Mouse (Mus musculus): ENCODE results near the gene Alg1.

Gene Alg1

DNA sequence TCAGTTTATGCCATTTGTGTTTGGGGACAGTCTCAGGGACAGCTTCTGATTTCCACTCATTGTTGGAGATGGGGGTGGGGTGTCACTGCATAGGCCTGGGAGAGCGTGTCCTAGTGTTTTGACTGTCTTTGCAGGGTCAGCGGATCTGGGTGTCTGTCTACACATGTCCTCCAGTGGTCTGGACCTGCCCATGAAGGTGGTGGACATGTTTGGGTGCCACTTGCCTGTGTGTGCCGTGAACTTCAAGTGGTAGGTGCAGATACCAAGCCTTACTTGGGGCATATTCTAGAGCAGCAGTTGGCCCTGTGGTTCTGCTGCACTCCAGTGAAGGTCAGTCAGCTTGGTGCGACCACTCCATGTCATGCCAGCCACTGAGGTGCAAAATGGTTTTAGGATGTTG, 8.9 kb downstream of the Alg1 start:
- no peak for ATAC-seq (ENCODE audit: low TSS enrichment)

DNA sequence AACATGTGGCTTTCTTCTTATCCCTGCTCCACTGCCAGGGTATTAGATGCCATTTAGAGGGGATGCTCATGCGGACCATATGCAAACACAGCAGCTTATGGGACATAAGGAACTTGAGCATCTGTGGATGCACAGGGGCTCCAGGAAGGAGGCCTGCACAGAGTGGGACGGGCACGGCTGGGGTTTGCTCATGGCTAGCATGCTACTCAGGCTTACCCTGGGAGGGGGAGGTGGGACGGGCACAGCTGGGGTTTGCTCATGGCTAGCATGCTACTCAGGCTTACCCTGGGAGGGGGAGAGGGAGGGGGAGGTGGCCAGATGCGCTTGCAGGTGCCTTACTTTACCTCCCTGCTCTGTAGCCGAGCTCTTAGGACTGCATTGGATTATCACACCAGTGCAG, 9.5 kb downstream of the Alg1 start:
- no peak for ATAC-seq (ENCODE audit: low TSS enrichment)

DNA sequence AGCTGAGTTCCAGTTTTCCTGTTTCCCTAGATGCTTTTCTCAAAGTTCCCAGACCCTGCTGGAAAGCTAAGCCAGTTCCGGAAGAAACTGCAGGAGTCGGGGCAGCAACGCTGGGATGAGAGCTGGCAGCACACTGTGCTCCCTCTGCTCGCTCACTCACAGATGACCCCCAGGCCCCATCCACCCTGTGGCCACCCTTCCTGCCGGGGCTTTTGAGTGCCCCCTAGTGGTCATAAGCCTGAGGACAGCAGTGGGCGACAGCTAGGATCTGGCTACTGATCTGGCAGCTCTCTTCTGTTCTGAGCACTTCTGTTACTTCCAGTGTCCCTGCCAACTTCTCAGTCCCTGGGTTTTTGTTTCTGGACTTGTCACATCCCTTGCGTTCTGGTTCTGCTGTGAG, 11.0 kb downstream of the Alg1 start:
- peak; percentile 75; the same call in 1 of the 2 replicates for ATAC-seq (ENCODE audit: low TSS enrichment)

DNA sequence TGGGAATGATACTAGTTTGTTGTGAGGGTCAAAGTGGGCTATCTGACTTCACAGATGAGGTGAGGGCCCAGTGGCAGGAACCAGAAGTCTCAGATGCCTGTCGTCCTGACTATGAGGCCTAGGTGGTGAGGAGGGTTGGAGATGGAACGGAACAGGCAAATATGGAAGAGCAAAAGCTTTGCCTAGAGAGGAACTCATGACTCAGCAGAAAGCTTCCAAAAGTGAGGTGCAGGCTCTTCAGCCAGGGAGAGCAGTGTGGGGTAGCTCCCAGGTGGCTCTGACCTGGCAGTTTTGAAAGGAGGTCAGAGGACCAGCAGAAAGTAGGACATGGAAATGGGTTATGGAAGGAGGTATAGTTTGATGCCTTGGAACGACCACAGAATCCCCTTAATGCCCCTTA, 17.5 kb downstream of the Alg1 start:
- no peak for ATAC-seq (ENCODE audit: low TSS enrichment)

DNA sequence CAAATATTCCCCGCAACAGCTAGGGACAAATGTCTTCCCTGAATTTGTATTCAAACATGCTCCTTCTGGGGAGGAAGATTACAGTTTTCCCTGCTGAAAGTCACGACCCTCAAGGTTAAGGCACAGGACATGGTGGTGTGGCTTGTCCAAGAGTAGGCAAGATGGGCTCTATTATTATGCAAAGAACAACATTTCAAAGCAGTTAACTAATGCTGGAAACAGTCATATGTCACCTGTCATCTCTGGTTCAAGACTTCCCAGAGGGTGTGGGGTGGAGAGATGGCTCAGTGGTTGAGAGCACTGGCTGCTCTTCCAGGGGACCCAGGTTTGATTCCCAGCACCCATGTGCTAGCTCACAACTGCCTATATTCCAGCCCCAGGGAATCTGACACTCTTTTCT, 18.8 kb downstream of the Alg1 start:
- no peak for ATAC-seq (ENCODE audit: low TSS enrichment)

DNA sequence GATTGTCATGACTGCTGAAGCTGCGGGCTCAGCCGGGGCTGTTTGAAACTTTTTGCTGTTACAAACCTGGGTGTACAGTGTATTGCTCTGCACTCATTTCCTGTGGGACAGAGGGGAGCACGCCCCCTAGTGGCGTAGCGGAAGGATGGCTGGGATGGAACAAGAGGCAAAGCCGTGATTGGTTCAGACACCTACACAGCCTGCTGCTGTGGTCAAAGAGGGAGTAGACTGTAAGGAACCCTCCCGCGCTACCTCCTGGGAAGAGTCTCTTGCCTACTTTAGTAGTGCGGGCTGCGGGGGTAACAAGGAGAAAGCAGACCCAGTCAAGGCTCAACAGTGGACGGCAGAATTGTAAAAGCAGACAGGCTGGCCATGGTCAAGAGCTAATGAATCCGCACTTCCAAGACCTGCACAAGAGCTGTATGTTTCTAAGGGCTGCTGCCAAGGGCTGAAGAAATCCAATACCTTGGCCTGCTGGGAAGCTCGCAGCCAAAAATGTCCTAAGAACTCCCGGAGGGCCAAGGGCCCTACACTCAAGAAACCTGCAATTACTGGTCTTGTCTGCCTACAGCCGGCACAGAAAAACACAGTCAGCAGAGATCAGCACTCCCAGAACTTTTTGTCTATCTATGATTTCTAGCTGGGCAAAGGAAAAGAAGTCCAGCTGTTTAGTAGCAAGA, 21.1 kb downstream of the Alg1 start:
- ATAC-seq (ENCODE audit: low TSS enrichment) = peak; percentile 56

DNA sequence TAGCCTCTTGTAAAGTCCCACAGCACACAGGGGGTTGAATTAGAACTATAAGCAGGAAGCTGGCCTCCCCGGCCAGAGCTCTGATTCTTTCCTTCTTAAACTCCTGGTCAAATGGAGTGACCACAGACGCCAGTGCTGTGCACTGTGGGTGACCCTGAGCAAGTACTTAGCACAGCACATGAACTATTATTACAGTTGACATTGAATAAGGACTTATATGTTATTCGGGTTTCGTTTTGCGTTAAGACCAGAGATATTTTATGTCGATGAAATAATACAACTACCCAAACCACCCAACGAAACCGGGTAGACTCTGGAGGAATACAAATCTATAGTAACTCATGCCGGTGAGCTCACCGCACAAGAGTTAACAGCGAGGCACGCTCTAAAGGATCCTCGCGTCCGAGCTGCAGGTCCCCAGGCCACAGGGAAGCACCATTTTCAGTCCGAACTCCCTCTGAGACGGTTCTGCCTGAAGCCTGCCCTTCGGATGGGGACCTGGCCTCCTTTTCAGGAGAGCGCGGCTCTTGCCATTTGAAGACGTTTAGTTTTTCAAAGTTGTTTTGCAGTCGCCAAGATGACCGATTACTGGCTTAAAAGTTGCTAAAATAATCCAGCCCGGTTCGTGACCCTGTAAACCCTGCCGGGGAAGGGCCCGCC, 21.8 kb downstream of the Alg1 start:
- ATAC-seq (ENCODE audit: low TSS enrichment) = no peak

DNA sequence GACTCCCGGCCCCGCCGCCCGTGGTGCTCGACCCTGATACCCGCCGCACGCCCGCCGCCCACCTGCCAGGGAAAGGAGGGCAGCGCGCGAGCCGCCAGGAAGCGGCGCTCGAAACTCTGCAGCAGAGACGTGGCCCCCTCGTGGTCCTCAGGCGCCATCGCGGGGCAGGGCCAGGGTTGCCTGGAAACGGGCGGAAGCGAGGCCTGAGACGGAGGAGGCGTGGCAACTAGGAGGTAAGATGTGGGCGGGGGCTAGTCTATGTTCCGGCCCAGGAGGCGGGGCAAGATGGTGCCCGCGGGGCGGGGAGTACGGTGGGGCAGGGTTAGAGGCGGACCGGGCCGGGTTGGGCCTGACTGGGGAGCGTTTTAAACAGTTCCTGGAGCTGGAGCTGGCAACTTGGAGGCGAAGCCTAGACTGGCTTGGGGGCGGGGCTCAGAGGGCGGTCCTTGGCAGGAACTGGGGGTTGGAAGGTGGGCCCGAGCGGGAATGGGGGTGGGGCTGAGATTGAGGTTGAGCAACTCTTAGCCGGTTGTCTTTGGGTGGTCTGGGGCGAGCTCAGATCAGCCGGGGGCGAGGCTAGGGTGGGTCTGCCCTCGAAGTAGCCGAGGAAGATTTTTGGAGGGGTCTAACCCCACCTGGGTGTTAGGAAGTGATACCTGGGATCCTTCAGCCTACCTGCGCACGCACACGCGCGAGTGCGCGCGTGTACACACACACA, 22.5 kb downstream of the Alg1 start, which contains the start of gene Eef2kmt:
Gene Eef2kmt (minus strand): TSS at position 205 of the 718 bp plus-strand sequence.
- peak; percentile 91 for ATAC-seq (ENCODE audit: low TSS enrichment)

DNA sequence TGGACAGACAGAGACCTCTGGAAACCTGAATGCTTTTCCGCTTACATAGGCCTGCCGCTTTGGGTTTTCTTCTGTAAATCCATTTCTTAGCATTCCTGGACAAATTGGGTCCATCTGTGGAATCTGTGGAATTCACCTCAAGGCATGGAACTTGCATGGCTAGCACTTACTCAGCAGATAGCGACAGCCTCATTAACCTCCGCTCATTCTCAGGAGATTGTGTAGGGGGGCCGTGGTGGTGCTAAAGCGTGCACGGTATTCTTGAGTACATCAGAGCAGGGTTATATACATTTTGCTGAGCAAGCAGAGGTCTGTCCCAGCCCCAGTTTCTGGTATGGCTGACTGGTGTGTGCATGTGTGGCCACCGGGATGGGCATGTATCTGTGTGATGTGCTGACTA, 29.7 kb downstream of the Alg1 start:
- ATAC-seq (ENCODE audit: low TSS enrichment) = no peak

DNA sequence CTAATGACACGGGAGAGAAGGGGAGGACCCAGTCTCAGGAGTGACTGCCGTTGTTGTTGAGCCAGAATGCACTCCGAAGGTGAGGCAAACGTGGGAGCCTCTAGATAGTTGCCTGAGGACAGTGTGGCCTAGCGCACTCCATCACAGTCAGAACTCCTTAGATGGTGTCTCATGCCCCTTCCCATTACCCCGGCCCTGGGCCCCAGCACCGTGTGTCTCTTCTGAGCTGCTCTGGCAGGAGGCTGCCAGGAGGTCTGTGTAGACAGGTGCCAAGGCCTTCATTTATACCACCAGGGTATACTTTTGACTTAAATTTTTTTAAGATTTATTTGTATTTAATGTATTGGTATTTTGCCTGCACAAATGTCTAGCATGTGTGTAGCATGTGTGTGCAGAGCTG, 30.5 kb downstream of the Alg1 start:
- ATAC-seq (ENCODE audit: low TSS enrichment) = no peak

DNA sequence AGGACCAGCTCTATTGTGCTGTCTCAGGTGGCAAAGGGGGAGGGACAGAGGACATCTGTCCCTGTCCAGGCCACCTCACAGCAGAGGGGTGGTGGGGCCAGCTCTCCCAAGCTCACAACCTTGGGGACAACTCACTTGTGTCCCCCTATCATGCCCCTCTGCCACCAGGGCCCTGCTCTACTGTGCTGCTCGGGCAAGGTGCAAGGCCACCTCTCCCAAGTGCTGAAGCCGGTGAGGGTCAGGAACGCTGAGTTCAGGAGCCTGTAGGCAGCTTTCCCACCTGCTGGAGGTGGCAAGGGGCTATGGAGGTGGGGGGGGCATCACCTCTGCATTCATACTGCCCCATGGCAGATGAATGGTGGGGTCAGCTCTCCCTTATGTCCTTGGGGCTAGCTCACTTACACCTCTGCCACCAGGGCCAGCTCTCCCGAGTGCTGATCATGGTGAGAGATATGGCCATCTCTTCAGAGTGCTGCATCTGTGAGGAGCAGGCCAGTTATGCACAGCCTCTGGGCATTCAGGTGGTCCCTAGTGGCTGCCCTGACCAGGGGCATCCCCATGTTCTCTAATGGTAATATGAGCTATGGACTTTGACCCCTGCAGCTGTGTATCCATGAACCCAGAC, 38.1 kb downstream of the Alg1 start:
- no peak for ATAC-seq (ENCODE audit: low TSS enrichment)

DNA sequence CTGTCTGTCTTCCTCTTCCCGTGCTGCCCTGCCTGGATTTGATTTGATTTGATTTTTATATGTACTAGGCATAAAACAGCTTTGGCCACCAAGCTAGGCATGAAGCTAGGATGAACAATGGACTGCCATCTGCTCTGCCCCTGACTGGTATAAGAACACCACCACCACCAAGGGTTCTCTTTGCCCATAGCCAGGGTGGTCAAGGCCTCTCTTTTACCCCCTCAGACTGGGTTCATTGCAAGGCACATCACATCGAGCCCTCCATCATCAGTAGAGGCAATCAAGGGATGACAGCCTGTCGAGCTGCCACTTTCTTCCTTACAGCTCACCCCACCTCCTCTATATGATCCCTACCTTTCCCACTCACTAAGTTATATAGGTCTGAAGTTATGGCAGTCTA, 39.0 kb downstream of the Alg1 start:
- no peak for ATAC-seq (ENCODE audit: low TSS enrichment)

DNA sequence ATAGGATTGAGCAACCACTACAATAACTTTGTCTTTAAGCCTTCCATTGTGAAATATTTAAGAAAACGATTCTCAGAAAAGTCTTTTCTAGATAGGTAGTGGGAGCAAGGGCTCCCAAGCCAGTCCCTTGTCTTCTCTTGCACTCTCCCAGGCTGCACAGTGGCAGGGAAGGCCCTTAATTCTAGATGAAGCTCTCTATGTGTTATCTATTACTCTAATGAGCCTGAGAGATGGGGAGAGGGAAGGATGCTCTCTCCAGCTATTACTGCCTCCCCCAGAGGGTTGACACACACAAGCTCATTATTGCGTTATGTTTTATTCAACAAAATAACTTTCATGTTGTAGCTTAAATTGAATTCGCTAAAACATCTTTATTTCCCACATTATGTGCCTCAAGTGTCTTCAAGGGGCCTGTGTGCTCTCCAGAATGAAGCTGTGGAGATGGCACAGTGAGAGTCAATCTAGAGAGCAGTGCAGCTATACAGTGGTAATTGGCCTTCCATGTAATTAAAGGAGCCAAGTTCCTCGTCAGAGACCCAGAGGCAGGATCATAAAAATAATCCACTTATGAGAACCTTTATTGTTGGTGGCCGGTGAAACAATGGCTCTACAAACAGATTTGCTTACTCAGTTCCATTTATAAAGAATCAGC, 46.3 kb downstream of the Alg1 start:
- no peak for ATAC-seq (ENCODE audit: low TSS enrichment)

DNA sequence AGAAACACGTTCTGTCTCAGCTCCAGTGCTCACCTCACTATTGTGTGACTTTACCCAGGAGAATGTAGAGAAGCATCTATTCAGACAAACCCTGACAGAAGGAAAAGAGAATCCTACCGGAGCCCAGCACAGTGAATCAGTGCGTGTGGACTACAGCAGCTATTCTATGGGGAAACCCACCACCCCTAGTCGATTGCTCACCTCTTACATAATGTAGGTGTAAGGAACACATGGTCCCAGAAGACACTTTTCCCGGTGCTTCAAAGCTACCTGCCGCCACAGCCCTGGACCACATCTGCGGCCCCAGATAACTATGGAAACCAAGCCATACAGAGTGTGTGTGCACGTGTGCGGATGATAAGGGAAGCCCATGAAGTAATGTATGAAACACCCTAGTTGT, 49.3 kb downstream of the Alg1 start:
- no peak for ATAC-seq (ENCODE audit: low TSS enrichment)

DNA sequence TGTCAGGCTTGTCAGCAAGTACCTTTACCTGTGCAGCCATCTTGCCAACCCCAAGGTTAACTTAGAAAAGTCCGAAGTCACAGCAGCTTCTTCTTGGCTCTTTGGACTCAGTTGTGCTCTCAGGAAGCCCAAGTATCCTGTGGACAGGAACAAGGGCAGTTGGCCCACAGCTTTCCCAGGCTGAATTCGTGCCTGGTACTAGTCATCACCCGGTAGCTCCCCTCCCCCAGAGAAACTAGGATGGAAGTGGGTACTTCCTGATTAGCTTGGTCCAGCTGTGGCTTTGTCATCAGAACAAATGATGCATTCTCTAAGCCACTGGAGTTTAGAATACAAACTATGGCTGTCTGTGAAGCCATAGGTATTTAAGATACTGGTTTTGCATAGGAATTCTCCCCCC, 52.0 kb downstream of the Alg1 start:
- no peak for ATAC-seq (ENCODE audit: low TSS enrichment)

Measured in frontal cortex, adult (tissue).